Mouse (Mus musculus): ENCODE measurements around the gene Pcx.

The Pcx gene

DNA sequence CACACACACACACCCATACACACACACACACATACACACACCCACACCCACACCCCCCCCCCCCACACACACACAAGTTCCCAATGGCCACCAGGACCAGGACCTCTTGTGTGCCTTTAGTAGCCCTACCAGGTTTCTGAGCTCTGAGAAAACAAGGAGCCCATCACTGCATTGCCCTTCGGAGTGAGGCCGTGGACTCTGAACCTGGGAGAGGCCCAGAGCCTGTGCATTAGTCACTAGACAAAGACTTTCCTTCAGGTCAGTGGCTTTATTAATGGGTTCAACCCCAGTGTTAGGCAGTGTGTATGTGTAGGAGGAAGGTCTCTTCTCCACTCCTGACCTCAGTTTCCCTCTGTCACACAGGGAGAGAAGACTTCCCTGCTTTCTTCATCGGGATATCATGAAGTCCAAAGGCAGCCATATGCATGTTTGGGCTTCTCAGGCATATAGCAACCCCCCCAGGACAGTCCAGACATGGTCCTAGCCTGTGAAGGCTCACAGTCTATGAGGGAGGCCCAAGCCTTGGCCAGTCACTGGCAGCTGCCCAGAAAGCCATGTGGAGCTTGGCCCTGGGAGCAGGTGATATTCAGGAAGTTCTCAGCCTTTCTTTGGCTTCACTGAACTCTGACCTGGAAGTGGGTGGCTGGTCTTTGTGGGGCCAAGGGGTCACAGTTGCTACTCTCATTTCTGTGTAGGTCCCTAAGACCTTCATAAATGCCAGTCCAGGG lies 13.6 kb upstream of the Pcx start:
- DNase-seq (ENCODE audit: low spot score), result no peak

DNA sequence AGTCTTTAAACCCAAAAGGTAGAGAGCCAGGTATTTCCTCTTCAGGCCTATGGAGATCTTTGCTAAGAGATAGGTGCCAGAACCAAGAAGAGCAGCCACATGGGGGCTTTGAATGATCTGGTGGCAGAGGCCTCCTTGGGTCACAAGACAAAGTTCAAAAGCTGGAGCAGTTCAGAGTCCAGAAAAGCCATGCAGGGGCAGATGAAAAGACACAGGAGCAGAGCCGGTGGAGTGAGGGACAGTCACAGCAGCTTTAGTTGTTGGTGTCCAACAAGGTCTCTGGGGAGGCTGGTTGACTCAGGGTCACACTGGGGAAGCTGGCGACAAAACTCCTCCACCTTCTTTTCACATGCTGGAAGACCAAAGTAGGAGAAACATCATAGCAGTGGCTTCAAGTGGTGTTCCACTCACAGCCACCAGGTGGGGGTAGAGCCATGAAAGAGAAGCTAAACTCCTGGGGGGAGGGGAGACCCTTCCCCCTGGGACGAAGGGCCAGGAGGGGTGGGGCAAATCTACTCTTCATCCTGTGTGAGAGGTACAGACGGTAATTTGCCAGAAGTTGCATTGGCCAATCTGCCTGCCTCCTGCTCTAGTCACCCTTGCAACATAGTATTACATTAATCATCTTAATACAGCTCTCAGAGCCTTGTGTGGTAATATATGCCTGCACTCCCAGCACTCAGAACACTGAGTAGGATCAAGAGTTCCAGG lies 12.9 kb upstream of the Pcx start:
- DNase-seq (ENCODE audit: low spot score), result peak; percentile 67

GRCm38 (mm10) chr19:4498062-4498933 lies 12.0 kb upstream of the Pcx start, which contains the start of gene 2010003K11Rik:
TSS of gene 2010003K11Rik (minus strand) at chr19:4498583.
- no peak for DNase-seq (ENCODE audit: low spot score)

- DNase-seq (ENCODE audit: low spot score), result no peak
Observed at GRCm38 (mm10) chr19:4502701-4503100, 7.6 kb upstream of the Pcx start.

DNA sequence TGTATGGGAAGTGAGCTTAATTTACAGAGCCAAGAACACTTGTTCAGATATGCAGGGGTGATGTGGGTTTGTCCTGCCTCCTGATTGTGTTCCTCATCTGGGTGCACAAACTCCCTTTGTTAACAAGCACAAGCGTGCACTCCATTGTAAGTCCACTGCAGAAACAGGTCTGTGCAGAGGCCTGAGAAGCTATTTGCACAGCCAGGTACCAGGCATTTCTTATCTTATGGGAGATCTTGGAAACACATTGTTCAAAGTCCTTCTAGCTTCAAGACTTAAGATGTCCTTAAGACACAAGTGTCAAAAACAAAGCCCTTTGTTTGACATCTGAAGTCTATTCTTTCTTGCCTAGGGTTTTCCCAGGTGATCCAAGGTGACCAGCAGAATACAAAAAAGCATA lies 5.4 kb upstream of the Pcx start:
- no peak for DNase-seq (ENCODE audit: low spot score)

DNA sequence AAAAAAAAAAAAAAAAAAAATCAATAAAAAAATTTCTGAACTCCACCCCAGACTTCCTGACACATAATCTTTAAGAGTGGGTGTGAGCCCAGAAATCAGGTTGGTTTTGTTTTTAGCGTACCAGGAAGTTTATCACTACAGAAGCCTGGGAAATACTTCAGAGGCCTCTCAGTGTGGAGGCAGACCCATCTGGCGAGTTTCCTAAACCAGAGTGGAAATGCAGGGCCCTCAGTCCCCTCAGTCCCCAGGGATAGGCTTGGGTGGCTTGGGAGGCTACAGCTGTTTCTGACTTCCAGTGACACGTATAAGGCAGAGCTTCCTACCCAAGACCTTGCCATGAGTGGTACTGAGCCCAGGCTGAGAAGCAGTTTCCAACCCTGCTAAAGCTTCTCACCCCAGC lies 2.5 kb upstream of the Pcx start:
- no peak for DNase-seq (ENCODE audit: low spot score)

DNA sequence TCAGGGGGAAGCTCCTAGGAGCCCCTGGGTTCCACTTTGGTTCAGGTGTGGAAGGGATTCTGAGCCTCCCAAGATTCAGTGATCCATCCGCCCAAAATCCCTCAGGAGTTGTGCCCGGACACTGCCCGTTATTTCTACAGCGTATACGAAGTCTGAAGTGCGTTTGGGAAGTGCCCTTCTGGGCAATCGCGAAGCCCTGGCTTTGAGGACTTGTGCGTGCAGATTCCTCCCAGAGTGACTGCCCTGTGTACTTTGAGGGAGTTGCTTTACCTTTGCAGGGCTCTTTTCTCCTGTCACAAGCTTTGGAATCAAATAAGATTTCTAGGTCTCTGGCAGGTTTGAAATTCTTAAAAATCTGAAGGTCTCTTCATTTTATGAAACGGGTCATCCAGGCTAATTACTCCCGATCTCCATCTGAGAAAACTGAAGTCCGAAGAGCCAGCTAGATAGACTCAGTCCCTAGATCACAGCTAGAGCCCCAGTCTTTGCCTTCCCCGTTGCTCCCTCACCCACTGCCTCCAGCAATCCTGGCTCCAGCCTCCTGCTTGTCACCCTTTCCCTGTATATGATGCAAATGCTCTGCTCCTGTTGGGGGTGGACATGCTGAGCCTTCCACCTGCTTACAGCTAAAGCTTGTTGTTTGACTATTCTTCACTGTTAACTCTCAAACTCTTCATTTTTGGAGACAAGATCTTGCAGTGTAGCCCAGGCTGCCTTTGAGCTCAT lies 1.0 kb downstream of the Pcx start:
- no peak for DNase-seq (ENCODE audit: low spot score)

DNA sequence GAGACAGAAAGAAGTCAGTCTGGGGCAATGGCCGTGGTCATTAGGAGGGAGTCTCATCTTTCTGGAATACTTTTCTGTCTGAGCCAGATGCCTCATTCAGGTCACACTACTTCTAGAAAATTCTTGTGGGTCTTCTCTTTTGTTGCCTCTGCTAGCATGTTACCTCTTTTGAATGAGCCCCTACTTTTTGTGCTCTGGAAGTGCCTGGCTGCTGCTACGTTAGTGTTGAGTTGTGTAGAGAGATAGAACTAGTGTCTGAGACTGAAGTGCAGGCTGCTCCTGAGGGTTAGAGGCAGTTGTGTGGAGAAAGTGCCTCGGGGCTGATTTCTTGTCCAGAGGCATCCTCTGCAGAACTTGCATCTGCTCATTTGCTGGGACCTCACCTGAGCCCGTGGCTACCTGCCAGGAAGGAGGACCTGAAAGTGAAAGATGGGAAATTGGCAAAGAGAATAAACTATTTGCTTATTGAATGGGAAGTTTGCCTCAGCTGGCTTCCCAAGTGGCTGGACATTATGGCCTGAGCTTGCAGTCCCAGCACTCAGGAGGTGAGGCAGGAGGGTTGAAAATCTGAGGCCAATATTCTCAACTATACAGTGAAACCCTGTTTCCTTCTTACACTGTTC lies 3.1 kb downstream of the Pcx start:
- DNase-seq (ENCODE audit: low spot score), result no peak

DNA sequence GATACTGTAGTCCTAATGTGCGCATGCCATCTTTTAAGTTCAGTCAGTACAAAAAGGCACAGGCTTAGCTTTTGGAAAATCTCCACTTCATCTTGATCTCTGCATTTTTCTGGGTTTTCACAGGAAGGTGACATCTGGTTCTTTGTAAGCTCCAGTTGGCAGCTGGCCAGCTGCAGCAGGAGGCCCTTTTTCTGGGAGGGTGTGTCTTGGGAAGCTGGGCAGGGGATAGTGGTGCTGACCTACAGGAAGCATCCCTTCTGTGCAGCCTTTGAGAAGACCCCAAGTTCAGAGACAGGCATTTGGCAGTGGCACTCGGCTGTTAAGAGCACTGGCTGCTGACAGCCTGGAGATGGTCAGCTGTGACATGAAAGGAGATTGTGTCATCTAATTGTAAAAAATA lies 5.5 kb downstream of the Pcx start:
- DNase-seq (ENCODE audit: low spot score), result no peak

GRCm38 (mm10) chr19:4516288-4516687 lies 6.0 kb downstream of the Pcx start:
- DNase-seq (ENCODE audit: low spot score), result no peak

GRCm38 (mm10) chr19:4517483-4517882 lies 7.2 kb downstream of the Pcx start:
- no peak for DNase-seq (ENCODE audit: low spot score)

DNA sequence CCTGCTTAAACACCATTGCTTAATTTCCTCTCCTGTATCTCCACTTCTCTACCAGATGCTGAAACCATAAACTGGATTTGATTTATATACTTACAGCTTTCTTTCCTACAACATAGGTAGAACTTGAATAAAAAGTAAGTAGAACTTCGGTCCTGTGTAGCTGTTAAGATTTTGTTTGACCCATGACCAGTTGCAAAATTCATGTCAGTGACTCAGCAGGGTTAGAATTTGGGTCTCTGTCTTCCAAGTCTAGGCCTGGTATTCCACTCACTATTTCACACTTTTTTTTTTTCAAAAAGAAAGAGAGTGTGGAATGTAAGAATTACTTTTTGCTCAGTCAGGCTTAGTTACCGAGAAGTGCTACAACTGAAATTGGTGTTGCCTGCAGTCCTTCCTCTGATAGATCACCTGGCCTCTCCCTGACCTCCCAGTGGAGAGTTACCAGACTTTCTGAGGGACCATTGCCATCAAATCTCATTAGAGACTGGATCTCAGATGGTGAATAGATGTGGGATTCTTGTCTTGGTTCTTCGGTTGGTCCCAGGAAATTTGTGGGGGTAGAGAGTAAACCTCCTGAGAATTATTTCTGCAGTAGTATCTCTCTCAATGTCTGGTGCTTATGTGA lies 11.3 kb downstream of the Pcx start:
- DNase-seq (ENCODE audit: low spot score), result no peak

- DNase-seq (ENCODE audit: low spot score), result no peak
Observed at GRCm38 (mm10) chr19:4534646-4535045, 24.4 kb downstream of the Pcx start.

GRCm38 (mm10) chr19:4535922-4536321 lies 25.6 kb downstream of the Pcx start:
- no peak for DNase-seq (ENCODE audit: low spot score)

GRCm38 (mm10) chr19:4536606-4537005 lies 26.3 kb downstream of the Pcx start:
- DNase-seq (ENCODE audit: low spot score), result no peak

GRCm38 (mm10) chr19:4540263-4540662 lies 30.0 kb downstream of the Pcx start:
- no peak for DNase-seq (ENCODE audit: low spot score)

- DNase-seq (ENCODE audit: low spot score), result no peak
Observed at GRCm38 (mm10) chr19:4540992-4541391, 30.7 kb downstream of the Pcx start.

DNA sequence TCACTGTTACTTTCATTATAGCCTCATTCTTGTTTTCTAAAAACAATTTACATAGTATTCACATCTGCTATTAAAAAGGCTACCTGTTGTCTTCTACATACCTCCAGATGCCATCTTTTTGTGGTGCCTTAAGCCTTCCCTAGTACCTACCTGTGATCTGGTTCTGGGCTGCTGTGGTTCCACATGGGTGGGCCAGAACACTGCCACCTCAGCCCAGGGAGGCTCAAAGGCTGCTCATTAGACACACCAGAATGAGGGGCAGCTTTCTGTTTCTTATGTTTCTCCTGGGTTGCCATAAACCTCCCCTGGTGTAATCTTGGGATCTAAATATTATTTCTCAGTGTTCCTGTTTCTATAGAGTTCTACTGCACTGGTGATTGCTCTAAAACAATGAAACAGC lies 31.8 kb downstream of the Pcx start:
- DNase-seq (ENCODE audit: low spot score), result no peak

DNA sequence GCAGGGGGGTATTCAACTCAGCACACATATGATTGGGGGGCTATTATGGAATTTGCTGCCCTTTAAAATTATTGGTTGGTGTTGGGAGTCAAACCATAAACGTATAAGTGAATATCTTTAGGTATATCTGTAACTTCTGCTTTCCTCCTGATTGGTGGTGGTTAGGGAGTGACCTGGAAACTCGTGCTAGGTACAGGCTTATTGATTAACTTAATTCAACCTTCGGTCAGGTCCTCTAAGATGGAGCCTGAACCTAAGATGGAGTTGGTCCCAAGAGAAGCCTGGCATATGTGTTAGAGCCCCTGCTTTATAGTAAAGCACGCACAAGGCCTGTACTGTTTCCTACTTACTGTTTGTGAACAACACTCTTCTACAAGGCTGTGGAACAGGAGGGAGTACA lies 34.8 kb downstream of the Pcx start:
- DNase-seq (ENCODE audit: low spot score), result no peak

GRCm38 (mm10) chr19:4545841-4546240 lies 35.6 kb downstream of the Pcx start:
- DNase-seq (ENCODE audit: low spot score), result no peak

DNA sequence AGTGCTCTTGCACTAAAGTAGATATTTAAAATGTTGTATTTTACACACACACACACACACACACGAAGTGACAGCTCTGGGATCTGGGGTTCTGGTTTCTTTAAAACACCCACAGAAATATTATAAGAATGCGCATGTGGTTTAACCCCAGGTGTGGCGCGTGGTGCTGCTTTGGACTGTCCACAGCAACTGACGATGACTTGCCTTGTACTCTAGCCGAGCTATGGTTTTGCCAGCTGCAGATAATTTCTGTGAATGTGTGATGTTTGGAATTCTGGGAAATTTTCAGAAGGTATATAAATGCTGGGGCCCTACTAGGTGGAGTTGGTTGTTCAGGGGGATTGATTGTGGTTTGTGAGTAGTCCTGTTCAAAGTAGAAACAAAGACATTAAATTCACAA lies 37.5 kb downstream of the Pcx start:
- no peak for DNase-seq (ENCODE audit: low spot score)

Data from layer of hippocampus, adult 9-10 months (tissue).